Mouse (Mus musculus) right cerebral cortex, postnatal 25 days (tissue): ENCODE results near the gene Slc39a10.

Experiments
- DNase-seq: peaks from one replicate; pipeline ENCODE4 v3.0.0; 2022

The Slc39a10 gene

DNA sequence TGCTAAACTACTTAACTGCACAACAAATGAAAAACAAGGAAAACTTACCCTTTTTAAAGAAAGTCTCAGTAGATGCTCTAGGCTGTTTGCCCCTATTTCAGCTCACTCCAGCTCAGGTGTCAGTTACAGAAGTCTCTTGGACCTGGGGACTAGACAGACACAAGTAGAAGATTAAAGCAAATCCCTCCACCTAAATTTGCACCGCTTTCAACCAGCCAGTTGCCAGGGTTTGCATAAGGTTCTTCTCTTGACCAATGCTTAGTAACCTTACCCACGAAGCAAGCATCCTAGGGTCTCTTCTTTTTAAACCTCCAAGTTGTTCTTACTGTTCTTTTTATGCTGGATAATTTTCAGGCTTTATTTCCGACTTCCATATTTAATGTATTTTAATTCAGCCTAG is at the start of gene Slc39a10:
Slc39a10 (minus strand) TSS at position 101 of the 400 bp plus-strand sequence.
- DNase-seq, result no peak

DNA sequence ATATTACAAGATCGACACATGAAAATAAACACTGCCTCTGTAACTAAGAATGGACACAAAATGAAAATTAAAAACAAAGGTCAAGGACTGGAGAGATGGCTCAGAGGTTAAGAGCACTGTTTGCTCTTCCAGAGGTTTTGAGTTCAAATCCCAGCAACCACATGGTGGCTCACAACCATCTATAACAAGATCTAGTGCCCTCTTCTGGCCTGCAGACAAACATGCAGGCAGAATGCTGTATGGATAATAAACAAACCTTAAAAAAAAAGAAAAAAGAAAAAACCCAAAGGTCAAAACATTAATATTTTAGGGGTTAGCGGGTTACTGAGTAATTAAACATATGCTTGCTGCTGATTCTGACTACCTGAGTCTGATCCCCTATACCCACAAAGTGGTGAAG is 46.6 kb upstream of the Slc39a10 start:
- no peak for DNase-seq

DNA sequence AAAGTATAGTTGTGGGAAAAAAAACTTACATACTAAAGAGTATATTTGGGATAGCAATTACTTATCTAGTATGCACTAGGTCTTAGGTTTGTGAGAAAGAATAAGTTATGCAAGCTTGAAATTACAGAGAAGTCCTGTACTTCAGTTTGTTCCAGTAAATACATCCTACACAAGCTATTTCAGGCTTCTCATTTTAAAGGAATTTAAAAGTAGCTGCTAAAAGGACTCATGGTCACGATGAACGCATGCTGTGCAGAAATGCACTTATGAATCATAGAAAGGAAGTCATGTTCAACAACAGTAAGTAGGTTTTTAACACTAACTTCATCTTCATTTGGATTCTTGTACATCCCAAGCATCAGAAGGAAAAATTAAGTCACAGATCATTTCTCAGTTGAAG is 45.0 kb upstream of the Slc39a10 start:
- DNase-seq, result no peak

DNA sequence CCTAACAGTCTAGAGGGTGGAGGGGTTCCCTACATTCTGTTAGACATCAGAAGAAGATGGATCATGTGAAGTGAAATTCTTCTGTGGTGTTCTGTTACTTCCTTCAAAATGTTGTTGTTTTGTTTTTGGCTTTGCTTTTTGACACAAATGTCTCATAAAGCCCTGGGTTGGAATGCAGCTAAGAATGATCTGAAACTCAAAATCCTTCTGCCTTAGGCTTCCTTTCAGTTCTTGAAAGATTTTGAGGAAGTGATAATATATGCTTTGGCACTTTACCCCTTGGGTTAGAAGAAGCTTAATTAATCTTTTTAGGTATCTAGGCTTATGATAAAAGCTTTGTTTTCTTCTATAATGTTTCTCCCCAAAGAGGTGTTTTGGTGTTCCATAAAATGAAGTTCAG is 34.5 kb upstream of the Slc39a10 start:
- DNase-seq, result no peak

DNA sequence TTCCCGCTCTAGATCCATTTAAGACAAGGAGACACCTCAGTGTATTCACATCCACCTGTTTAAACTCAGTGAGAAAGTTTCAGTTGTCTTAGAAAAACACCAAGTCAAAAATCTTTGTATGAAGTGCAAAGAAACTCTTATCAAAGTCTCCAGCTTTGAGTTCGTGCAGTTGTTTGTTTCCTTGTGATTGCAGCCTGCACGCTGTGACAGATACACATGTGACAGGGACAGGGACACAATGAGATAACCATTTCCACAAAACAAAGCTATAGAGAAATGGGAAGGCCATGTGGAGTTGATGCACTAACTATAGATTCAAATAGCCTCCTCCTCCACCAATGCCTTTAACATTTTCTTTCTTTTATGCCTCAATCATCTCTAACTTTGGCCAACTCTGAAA is 33.6 kb upstream of the Slc39a10 start:
- no peak for DNase-seq

DNA sequence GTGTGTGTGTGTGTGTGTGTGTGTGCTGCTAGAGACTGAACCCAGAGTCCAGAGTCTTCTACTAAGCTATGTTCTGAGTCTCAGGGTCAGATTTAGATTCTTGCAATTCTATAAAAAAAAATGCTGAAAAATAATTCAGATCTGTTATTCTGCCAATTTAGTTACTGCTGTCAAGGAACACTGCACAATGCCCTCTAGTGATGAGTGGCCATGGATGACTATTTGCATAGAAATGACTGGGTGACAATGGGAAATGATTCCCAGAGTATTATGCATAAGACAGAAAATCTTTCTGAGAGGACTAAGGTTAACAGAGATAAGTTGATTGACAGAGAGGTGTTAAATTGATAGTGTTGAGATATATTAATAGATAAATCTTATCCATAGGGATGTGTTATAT is 32.3 kb upstream of the Slc39a10 start:
- no peak for DNase-seq

DNA sequence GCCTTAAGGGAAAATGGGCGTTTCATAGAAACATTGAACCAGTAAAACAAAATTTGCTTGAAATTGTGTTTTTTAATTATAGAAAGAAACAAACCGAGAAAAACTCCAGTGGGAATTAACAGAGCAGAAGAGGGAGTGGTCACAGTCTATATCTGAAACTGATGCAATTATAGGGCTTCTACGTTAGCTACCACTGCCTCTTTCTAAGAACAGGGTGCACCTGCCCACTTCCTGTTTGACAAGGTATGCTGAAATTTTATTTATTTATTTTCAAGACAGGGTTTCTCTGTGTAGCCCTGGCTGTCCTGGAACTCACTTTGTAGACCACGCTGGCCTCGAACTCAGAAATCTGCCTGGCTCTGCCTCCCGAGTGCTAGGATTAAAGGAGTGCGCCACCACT is 30.3 kb upstream of the Slc39a10 start:
- no peak for DNase-seq

DNA sequence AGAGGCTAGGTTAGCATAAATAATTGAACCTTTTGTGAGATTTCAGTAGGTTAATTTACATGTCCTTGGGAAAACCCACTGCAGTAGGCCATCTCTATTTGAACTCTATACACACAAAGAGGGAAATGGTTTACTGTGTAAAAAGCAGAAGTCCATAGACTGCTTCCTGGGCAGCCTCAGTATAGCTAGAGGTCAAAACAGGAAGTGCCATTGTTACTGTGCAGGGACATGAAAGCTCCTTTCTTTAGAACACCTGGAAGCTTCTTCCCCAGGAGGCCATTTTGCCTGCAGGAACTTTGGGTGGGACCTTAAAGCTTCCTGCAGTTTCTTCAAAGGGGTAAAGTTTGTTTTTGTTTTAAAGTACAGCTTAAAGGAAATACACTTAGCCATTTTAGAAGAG is 29.0 kb upstream of the Slc39a10 start:
- DNase-seq, result no peak

- no peak for DNase-seq
These were observed 23.6 kb upstream of the Slc39a10 start for GRCm38 (mm10) chr1:46916237-46916636.

DNA sequence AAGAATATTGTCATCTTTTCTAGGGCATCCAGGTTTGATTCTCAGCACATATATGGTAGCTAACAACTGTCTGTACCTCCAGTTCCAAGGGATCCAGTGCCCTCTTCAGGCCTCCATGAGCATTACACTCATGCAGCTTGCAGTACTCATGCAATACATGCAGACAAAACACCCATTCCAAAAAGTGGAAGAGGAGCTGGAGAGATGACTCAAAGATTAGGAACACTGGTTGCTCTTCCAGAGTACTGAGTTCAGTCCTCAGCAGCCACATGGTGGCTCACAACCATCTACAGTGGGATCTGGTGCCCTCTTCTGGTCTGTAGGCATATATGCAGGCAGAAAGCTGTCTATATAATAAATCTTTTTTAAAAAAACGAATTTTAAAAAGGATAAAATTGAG is 21.7 kb upstream of the Slc39a10 start:
- no peak for DNase-seq

GRCm38 (mm10) chr1:46912506-46913156 is 20.0 kb upstream of the Slc39a10 start:
- DNase-seq, result no peak

DNA sequence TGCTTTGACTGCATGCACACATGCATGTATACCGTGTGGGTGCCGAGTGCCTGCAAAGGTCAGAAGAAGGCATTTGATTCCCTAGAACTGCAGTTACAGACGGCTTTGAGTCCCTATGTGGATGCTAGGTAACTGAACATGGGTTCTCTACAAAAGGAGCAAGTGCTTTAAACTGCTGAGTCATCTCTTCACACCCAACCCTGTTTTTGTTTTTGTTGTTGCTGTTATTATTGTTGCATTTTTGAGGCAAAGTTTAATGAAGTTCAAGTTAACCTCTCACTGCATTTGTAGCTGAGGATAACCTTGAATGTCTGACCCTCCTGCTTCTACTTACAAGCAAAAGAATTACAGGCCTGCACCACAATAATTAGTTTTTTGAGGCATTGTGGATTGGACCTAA is 17.5 kb upstream of the Slc39a10 start:
- no peak for DNase-seq

DNA sequence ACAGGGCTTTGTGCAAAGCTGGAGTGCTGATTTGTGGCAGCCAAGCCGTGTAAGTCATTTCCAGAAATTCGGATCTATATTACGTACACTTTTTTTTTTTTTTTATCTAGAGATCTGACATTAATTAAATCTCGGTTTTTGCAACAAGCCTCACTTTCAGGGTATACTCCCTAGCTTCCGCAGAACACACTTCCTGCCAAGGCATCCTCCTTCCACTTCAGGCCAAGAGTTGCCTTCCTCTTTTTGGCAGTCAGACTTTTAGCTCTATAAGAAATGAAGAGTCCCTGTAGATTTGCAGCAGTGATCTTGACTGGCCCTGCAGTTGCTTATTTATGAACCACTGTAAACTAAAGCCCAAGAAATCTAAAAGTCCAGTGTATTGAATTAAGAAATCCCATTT is 13.1 kb upstream of the Slc39a10 start:
- no peak for DNase-seq

GRCm38 (mm10) chr1:46902102-46902683 is 9.5 kb upstream of the Slc39a10 start:
- DNase-seq, result no peak

GRCm38 (mm10) chr1:46894281-46894842 is 1.7 kb upstream of the Slc39a10 start:
- no peak for DNase-seq

DNA sequence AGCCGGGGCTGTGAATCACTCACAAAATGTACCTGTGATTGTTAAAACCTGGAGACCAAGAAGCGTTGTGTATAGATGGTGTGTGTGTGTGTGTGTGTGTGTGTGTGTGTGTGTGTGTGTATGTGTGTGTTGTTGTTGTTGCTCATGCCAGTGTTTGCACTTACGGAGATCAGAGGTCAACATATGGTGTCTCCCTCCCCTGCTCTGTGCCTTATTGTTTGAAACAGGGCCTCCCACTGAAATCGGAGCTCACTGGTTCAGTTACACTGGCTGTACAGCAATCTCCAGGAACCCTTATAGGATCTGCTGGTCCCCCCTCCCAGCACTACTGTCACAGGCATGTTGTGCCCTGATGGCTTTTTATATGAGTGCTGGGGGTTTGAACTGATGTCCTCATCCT is 3.9 kb downstream of the Slc39a10 start:
- no peak for DNase-seq

DNA sequence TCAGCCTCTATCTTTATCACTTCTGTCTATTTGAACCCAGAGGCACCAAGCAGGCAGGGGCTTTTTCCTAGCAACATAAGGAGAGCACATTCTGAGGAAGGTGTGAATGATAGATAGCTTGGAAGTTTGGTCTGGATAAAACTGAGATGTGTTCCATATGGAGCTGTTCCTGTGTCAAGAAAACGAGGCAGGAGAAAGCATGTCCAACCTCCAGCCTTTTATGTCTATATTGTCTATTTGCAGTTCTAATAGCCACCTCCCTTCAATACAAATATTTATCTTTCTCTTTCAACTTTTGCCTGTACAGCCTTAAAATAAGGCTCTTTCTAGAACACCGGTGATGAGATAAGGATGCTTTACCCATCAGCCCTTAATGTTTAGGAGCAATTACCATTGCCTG is 4.3 kb downstream of the Slc39a10 start:
- no peak for DNase-seq

- no peak for DNase-seq
These were observed 4.7 kb downstream of the Slc39a10 start for GRCm38 (mm10) chr1:46887908-46888307.

DNA sequence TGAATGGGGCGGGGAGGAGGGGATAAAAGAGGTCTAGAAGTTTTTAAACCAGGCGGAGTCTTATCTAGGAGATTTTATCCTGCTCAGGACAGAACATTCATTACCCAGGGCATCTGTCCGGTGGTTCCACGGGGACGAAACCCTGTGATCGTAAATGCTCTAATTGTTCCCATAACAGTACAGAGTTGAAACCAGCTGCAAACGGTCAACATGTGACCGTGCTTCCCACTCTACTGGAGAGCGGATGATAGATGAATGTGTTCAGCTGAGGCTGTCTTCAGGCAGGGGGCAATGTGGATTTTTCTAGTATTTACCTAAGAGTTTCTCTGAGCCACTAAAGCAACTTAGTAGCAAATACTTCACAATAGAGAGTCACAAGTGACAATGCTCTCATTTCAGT is 6.6 kb downstream of the Slc39a10 start:
- no peak for DNase-seq

- DNase-seq, result no peak
These were observed 7.4 kb downstream of the Slc39a10 start for GRCm38 (mm10) chr1:46885231-46885630.

GRCm38 (mm10) chr1:46879951-46880350 is 12.7 kb downstream of the Slc39a10 start:
- no peak for DNase-seq

DNA sequence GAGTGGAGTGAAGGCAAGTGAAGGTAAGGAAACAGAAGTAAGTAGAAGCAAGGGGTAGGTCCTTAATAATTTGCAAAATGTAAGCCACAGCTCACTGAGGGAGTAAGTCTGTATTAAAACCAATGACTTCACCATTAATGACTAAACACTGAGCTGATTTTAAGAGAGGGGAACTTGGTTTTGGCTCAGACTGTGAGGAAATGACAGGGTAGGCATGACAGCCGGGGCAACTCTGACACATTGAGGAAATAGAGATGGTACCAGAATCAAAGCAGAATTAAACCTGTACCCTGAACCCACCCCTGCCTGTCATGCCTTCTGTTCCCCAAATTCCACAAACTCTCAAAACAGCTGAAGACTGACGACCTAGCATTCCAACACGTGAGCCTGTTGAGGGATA is 18.9 kb downstream of the Slc39a10 start:
- no peak for DNase-seq

GRCm38 (mm10) chr1:46869788-46870187 is 22.9 kb downstream of the Slc39a10 start:
- DNase-seq, result no peak

DNA sequence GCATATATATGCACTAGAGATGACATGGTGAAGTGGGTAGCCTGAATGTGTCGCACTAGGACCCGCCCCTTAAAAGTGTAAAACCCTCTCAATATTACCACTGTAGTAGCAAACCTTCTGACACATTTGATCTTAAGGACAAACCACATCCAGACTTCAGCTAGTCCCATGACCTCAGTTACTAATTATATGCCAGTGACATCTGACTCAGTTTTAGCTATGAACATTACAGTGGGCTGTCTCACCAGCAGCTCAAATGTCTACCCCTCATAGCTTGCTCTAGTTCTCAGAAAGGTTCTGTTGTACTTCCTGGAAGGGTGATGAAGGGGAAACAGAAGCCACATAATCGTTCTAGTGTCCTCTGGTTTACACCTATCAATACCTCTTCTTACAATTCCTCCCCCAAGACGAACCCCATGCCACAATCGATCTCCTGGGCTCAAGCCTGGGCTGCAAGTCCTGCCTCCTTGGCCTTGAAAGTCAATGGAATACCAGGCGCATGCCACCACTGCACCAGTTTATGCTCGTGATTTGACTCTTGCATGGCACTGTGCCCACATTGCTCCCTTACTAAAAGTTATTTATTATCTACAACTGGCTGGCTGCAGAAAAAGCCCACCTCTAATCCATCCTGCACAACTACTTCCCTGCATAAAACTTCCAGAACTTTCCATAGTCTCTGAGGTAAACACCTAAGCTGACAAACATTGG is 28.3 kb downstream of the Slc39a10 start:
- DNase-seq, result no peak
